Comparison of ENCODE assay signal across 10 mouse cellular contexts in genomic region chr8:10043842-10044510, GRCm38 (mm10). TPM values are rescaled to one million over a fixed set of nuclear protein-coding genes. Genes with fewer than 3 reads are reported as not detected.
DNase-seq lines count a peak whose midpoint lies in the region; ATAC-seq lines count a peak whose summit lies in the region.
"Had no signal": no experiment of that assay in that cellular context is flagged by ENCODE, and none has a peak within 500 bp of the region (broad histone marks: within the 10 kb centered on the region; RNA-seq: fewer than 3 reads in every experiment).

No protein-coding gene starts in this region.

- H3K27ac ChIP-seq in embryonic facial prominence, embryonic 11.5 days (replicated peaks; ENCODE audit: low read depth, low read length): no peak overlapping the region
- no peak overlapping the region for H3K27ac ChIP-seq in embryonic facial prominence, embryonic 10.5 days (replicated peaks)
- no peak overlapping the region for H3K27ac ChIP-seq in neural tube, embryonic 12.5 days

- H3K4me3 ChIP-seq in embryonic facial prominence, embryonic 11.5 days (ENCODE audit: low read depth, low read length): no peak overlapping the region
- no peak overlapping the region for H3K4me3 ChIP-seq in embryonic facial prominence, embryonic 10.5 days
- no peak overlapping the region for H3K4me3 ChIP-seq in neural tube, embryonic 12.5 days
- H3K4me3 ChIP-seq: myocyte had no signal

- H3K27me3 ChIP-seq in embryonic facial prominence, embryonic 11.5 days (ENCODE audit: control insufficient read depth, insufficient read depth, low read length): no peaks in the 10 kb centered on the region
- H3K27me3 ChIP-seq in embryonic facial prominence, embryonic 10.5 days (replicated peaks; ENCODE audit: low read depth, poor library complexity, severe bottlenecking): no peaks in the 10 kb centered on the region
- H3K27me3 ChIP-seq in neural tube, embryonic 12.5 days (replicated peaks): no peaks in the 10 kb centered on the region

- ATAC-seq in embryonic facial prominence, embryonic 11.5 days (replicated peaks; ENCODE audit: insufficient number of reproducible peaks, low FRiP score, low TSS enrichment, low read depth): no peak
- 0 out of 2 replicates have a peak, but pooled peaks have one; percentile 21 for ATAC-seq in neural tube, embryonic 12.5 days (ENCODE audit: low FRiP score, low read depth)

- DNase-seq in embryonic facial prominence, embryonic 11.5 days (ENCODE audit: low spot score): peak; percentile 46
- no peak for DNase-seq in embryonic facial prominence, embryonic 10.5 days (ENCODE audit: low spot score)
- peak; percentile 51 for DNase-seq in testis, postnatal 10 days (ENCODE audit: low spot score)
- no peak for DNase-seq in testis, postnatal 14 days (ENCODE audit: low spot score)
- DNase-seq in embryo, embryonic 9.5 days (ENCODE audit: extremely low spot score): peak; percentile 28
- DNase-seq in layer of hippocampus, adult 9-11 months: peak; percentile 31
- no peak for DNase-seq in gastrocnemius, adult 8-10 months (ENCODE audit: low spot score in 2 of 2)

- H3K4me2 ChIP-seq in embryonic facial prominence, embryonic 11.5 days (ENCODE audit: low read depth, low read length): no peak overlapping the region
- no peak overlapping the region for H3K4me2 ChIP-seq in neural tube, embryonic 12.5 days (replicated peaks)

- H3K9ac ChIP-seq in embryonic facial prominence, embryonic 11.5 days (replicated peaks; ENCODE audit: low read length): no peak overlapping the region
- H3K9ac ChIP-seq in neural tube, embryonic 12.5 days: no peak overlapping the region

- H3K36me3 ChIP-seq in embryonic facial prominence, embryonic 11.5 days (replicated peaks; ENCODE audit: control insufficient read depth, insufficient read depth, low read depth, low read length): no peaks in the 10 kb centered on the region
- no peaks in the 10 kb centered on the region for H3K36me3 ChIP-seq in embryonic facial prominence, embryonic 10.5 days (replicated peaks)
- no peaks in the 10 kb centered on the region for H3K36me3 ChIP-seq in neural tube, embryonic 12.5 days
- H3K36me3 ChIP-seq: G1E had no signal

- no peaks in the 10 kb centered on the region for H3K9me3 ChIP-seq in embryonic facial prominence, embryonic 11.5 days (replicated peaks; ENCODE audit: control insufficient read depth, low read length)
- H3K9me3 ChIP-seq in embryonic facial prominence, embryonic 10.5 days: no peaks in the 10 kb centered on the region
- no peaks in the 10 kb centered on the region for H3K9me3 ChIP-seq in neural tube, embryonic 12.5 days
- H3K9me3 ChIP-seq: G1E had no signal

- WGBS in embryonic facial prominence, embryonic 11.5 days: 62% methylated on average over 13 of the region's 13 CpGs
- 56% methylated on average over 13 of the region's 13 CpGs for WGBS in embryonic facial prominence, embryonic 10.5 days
- WGBS in neural tube, embryonic 12.5 days: 57% methylated on average over 13 of the region's 13 CpGs

- no peaks in the 10 kb centered on the region for H3K4me1 ChIP-seq in embryonic facial prominence, embryonic 11.5 days (ENCODE audit: control insufficient read depth, insufficient read depth, low read length)
- no peaks in the 10 kb centered on the region for H3K4me1 ChIP-seq in embryonic facial prominence, embryonic 10.5 days
- no peaks in the 10 kb centered on the region for H3K4me1 ChIP-seq in neural tube, embryonic 12.5 days

RNA-seq across cellular contexts. Expression of gene Tnfsf13b, which starts 37.7 kb away (rescaled TPM):
- 0.17 TPM in 1 of 2 replicates, not detected in the other for polyA plus RNA-seq in embryonic facial prominence, embryonic 11.5 days (2014; fragmentation: Nextera tagmentation; extraction: Ambion mirVana)
- polyA plus RNA-seq in embryonic facial prominence, embryonic 10.5 days (2016; fragmentation: Nextera tagmentation; extraction: Ambion mirVana): 0.08 TPM in 1 of 2 replicates, not detected in the other
- 1.4 and 1.8 TPM in 2 replicates for polyA plus RNA-seq in neural tube, embryonic 12.5 days (2016; fragmentation: Nextera tagmentation; extraction: Ambion mirVana)
- 1 to 10 TPM in 2 of 4 experiments, under 1 TPM in 2; 0.47 to 1.0 (median 0.83) TPM for total RNA-seq in gastrocnemius, adult 8-10 months (2022)
- polyA plus RNA-seq: G1E had no signal

Comparison
In these comparisons a context has a peak if more than half of its experiments do, and no peak if none do; other contexts are left out.
1. DNase-seq: peak in embryonic facial prominence, embryonic 11.5 days (single experiment), testis, postnatal 10 days (single experiment), embryo, embryonic 9.5 days (single experiment) and layer of hippocampus, adult 9-11 months (single experiment); none in embryonic facial prominence, embryonic 10.5 days (single experiment), testis, postnatal 14 days (single experiment) and gastrocnemius, adult 8-10 months (0 of 2).